Mouse (Mus musculus) ovary, postnatal 10 days (tissue): ENCODE data around the gene Sec24d.

ENCODE experiments used
- DNase-seq: peaks from one replicate; pipeline ENCODE4 v3.0.0; 2022; ENCODE audit warnings: low spot score

Sec24d gene

GRCm38 (mm10) chr3:123296654-123297053 is 29.4 kb downstream of the Sec24d start:
- DNase-seq = no peak

GRCm38 (mm10) chr3:123298283-123298682 is 31.0 kb downstream of the Sec24d start:
- DNase-seq = no peak

- DNase-seq = no peak
Measured at GRCm38 (mm10) chr3:123301521-123301920, 34.3 kb downstream of the Sec24d start.

GRCm38 (mm10) chr3:123305611-123306010 is 38.4 kb downstream of the Sec24d start:
- DNase-seq = no peak

GRCm38 (mm10) chr3:123307446-123307845 is 40.2 kb downstream of the Sec24d start:
- DNase-seq = no peak

- DNase-seq = no peak
Measured at GRCm38 (mm10) chr3:123309141-123309540, 41.9 kb downstream of the Sec24d start.

GRCm38 (mm10) chr3:123312477-123313062 is 45.3 kb downstream of the Sec24d start:
- no peak for DNase-seq

GRCm38 (mm10) chr3:123313477-123313876 is 46.2 kb downstream of the Sec24d start:
- DNase-seq = no peak

GRCm38 (mm10) chr3:123313920-123314614 is 46.8 kb downstream of the Sec24d start:
- no peak for DNase-seq

- DNase-seq = no peak
Measured at GRCm38 (mm10) chr3:123316066-123316465, 48.8 kb downstream of the Sec24d start.

GRCm38 (mm10) chr3:123317081-123317480 is 49.8 kb downstream of the Sec24d start:
- DNase-seq = no peak

GRCm38 (mm10) chr3:123320341-123320740 is 53.1 kb downstream of the Sec24d start:
- DNase-seq = no peak

GRCm38 (mm10) chr3:123321612-123322011 is 54.4 kb downstream of the Sec24d start:
- no peak for DNase-seq

GRCm38 (mm10) chr3:123322147-123322546 is 54.9 kb downstream of the Sec24d start:
- DNase-seq = no peak

GRCm38 (mm10) chr3:123324326-123324725 is 57.1 kb downstream of the Sec24d start:
- DNase-seq = no peak

- DNase-seq = no peak
Measured at GRCm38 (mm10) chr3:123329251-123329650, 62.0 kb downstream of the Sec24d start.

- DNase-seq = no peak
Measured at GRCm38 (mm10) chr3:123330221-123330620, 63.0 kb downstream of the Sec24d start.

GRCm38 (mm10) chr3:123332330-123333054 is 65.2 kb downstream of the Sec24d start:
- DNase-seq = no peak

- DNase-seq = no peak
Measured at GRCm38 (mm10) chr3:123333055-123333424, 65.8 kb downstream of the Sec24d start.

GRCm38 (mm10) chr3:123334947-123335346 is 67.7 kb downstream of the Sec24d start:
- DNase-seq = no peak

- no peak for DNase-seq
Measured at GRCm38 (mm10) chr3:123335480-123335879, 68.2 kb downstream of the Sec24d start.

GRCm38 (mm10) chr3:123336455-123336854 is 69.2 kb downstream of the Sec24d start:
- no peak for DNase-seq

- no peak for DNase-seq
Measured at GRCm38 (mm10) chr3:123336951-123337350, 69.7 kb downstream of the Sec24d start.
